ENCODE assay signal across 8 mouse cellular contexts in the genomic region with DNA sequence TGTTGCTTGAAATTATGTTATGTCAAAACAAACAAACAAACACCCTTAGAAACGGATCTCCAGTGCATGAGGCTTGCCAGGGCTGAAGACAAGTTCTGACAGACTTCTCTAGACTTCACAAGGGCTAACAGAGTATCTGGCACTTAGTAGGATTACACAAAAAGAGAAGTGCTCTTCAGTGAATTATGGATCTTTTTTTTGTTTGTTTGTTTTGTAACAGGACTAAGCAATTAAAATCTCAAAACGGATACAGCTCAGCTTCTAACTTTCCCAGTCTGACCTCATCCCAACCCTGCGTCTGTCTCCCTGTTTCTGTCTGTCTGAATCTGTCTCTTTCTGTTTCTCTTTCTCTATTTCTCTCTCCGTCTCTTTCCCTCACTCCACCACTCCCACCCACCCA. TPM values are rescaled to one million over a fixed set of nuclear protein-coding genes. Genes with fewer than 3 reads are reported as not detected.
DNase-seq lines count a peak whose midpoint lies in the region; ATAC-seq and TF ChIP-seq lines count a peak whose summit lies in the region.

No protein-coding gene starts in this region.

- H3K9me3 ChIP-seq in CH12.LX (replicated peaks; ENCODE audit: low read length): no peaks in the 10 kb centered on the region
- H3K9me3 ChIP-seq in heart, embryonic 12.5 days (replicated peaks): no peaks in the 10 kb centered on the region
- no peaks in the 10 kb centered on the region for H3K9me3 ChIP-seq in liver, embryonic 13.5 days (replicated peaks)

- no peak overlapping the region for H3K27ac ChIP-seq in CH12.LX (ENCODE audit: insufficient read depth, low read depth)
- no peak overlapping the region for H3K27ac ChIP-seq in heart, embryonic 12.5 days (ENCODE audit: poor library complexity, severe bottlenecking)
- H3K27ac ChIP-seq in liver, embryonic 13.5 days: no peak overlapping the region

- no peak for TF ChIP-seq CTCF in CH12.LX (conservative IDR thresholded peaks at IDR 0.05 in 1 of 2, IDR thresholded peaks at IDR 0.05 in 1 of 2; ENCODE audit: low read depth in 2 of 2, low read length in 2 of 2)

- peak overlapping the region; percentile 89 for H3K4me2 ChIP-seq in CH12.LX (ENCODE audit: insufficient read depth, low read depth, poor library complexity, severe bottlenecking)
- H3K4me2 ChIP-seq in heart, embryonic 12.5 days: peak overlapping the region; percentile 78
- H3K4me2 ChIP-seq in liver, embryonic 13.5 days: peak overlapping the region; percentile 77

- ATAC-seq in heart, embryonic 12.5 days (ENCODE audit: insufficient number of reproducible peaks, low FRiP score): no peak
- peak; percentile 32 for ATAC-seq in liver, embryonic 13.5 days (ENCODE audit: low read depth)

- 14% methylated on average over 4 of the region's 4 CpGs for WGBS in heart, embryonic 12.5 days
- 14% methylated on average over 4 of the region's 4 CpGs for WGBS in liver, embryonic 13.5 days (ENCODE audit: insufficient replicate concordance)

- H3K4me3 ChIP-seq in CH12.LX (replicated peaks in 1 of 3; ENCODE audit: low read depth in 2 of 3, low read length in 2 of 3, poor library complexity in 1 of 3): peak overlapping the region in 1 of 3 experiments; percentile 27
- H3K4me3 ChIP-seq in heart, embryonic 12.5 days: peak overlapping the region; percentile 67
- H3K4me3 ChIP-seq in liver, embryonic 13.5 days (replicated peaks): peak overlapping the region; percentile 78

- in situ Hi-C loops in CH12.LX (cut with MboI; ENCODE audit: low pct_ligation_motif_present, low pct_unique_long_range_greater_than_20kb, low sequenced_read_pairs): no loop called here

- intact Hi-C loops in heart, postnatal 25 days (cut with DNase I): no loop called here

- 0 out of 2 replicates have a peak, but pooled peaks cover 3% of the 10 kb centered on the region for H3K79me2 ChIP-seq in CH12.LX (replicated peaks; ENCODE audit: control insufficient read depth, extremely low read depth, insufficient read depth, poor library complexity, severe bottlenecking)

- dilution Hi-C loops in CH12.LX (cut with MboI; ENCODE audit: extremely low pct_ligation_motif_present, extremely low pct_unique_long_range_greater_than_20kb, low sequenced_read_pairs): no loop called here

- peak; percentile 74 for DNase-seq in heart, adult 11 months
- DNase-seq in heart, postnatal 25 days (ENCODE audit: low spot score): no peak
- no peak for DNase-seq in CH12.LX (ENCODE audit: extremely low read depth)
- no peak for DNase-seq in liver, embryonic 13.5 days
- DNase-seq in natural killer cell, adult 2 months (ENCODE audit: low spot score in 2 of 2): no peak
- no peak for DNase-seq in embryo, embryonic 9.5 days (ENCODE audit: extremely low spot score)
- no peak for DNase-seq in ovary, adult 18-20 months (ENCODE audit: low spot score)

- H3K36me3 ChIP-seq in CH12.LX (replicated peaks in 1 of 2; ENCODE audit: control insufficient read depth in 1 of 2, insufficient read depth in 1 of 2, low read length in 1 of 2): peaks cover 11 to 24% of the 10 kb centered on the region in 2 experiments
- peaks cover 6% of the 10 kb centered on the region for H3K36me3 ChIP-seq in heart, embryonic 12.5 days
- peaks cover 4% of the 10 kb centered on the region; the same call in 1 of the 2 replicates for H3K36me3 ChIP-seq in liver, embryonic 13.5 days

- TF ChIP-seq POLR2A in CH12.LX (IDR thresholded peaks at IDR 0.05; ENCODE audit: low read depth, low read length): no peak

- no peaks in the 10 kb centered on the region for H3K27me3 ChIP-seq in CH12.LX (replicated peaks)
- H3K27me3 ChIP-seq in heart, embryonic 12.5 days (replicated peaks): no peaks in the 10 kb centered on the region
- H3K27me3 ChIP-seq in liver, embryonic 13.5 days: no peaks in the 10 kb centered on the region

- no peak for TF ChIP-seq RAD21 in CH12.LX (IDR thresholded peaks at IDR 0.05; ENCODE audit: low read depth, low read length)

- H3K9ac ChIP-seq in CH12.LX (ENCODE audit: insufficient read depth, low read depth): peak overlapping the region; percentile 87
- H3K9ac ChIP-seq in heart, embryonic 12.5 days: peak overlapping the region; percentile 34; the same call in 1 of the 2 replicates
- peak overlapping the region; percentile 77; the same call in 1 of the 2 replicates for H3K9ac ChIP-seq in liver, embryonic 13.5 days

- peaks cover 2 to 17% of the 10 kb centered on the region in 2 experiments; a peak in 2 of 4 replicates for H3K4me1 ChIP-seq in CH12.LX (ENCODE audit: control insufficient read depth in 1 of 2, insufficient read depth in 2 of 2)
- peaks cover 5% of the 10 kb centered on the region for H3K4me1 ChIP-seq in heart, embryonic 12.5 days (replicated peaks)
- H3K4me1 ChIP-seq in liver, embryonic 13.5 days (replicated peaks): peaks cover 8% of the 10 kb centered on the region

- TF ChIP-seq EP300 in CH12.LX (IDR thresholded peaks at IDR 0.05; ENCODE audit: low read length): no peak

TF ChIP-seq in CH12.LX, 34 proteins besides CTCF, POLR2A, EP300 and RAD21:
- TF ChIP-seq ZKSCAN1 (IDR thresholded peaks at IDR 0.05; ENCODE audit: borderline replicate concordance, low read depth, low read length): peak; percentile 59; the same call in 1 of the 2 replicates
- no peak for TF ChIP-seq MAX (IDR thresholded peaks at IDR 0.05; ENCODE audit: low read length)

RNA-seq across cellular contexts. Expression of a gene that starts 0.4 kb away (rescaled TPM):
- total RNA-seq in heart, postnatal 25 days (2021): 10 to 100 TPM; 25.8 to 29.7 TPM
- total RNA-seq in CH12.LX (2012; rRNA removed) (59.3 and 65.4 TPM in 2 replicates), CH12.LX (2014; rRNA removed) (129 and 134 TPM in 2 replicates)
- polyA plus RNA-seq in CH12.LX (2012; ENCODE audit: insufficient read length, low read depth): 67.8 and 71.8 TPM in 2 replicates
- polyA plus RNA-seq in heart, embryonic 12.5 days (2016; fragmentation: Nextera tagmentation; extraction: Ambion mirVana): 35.7 and 46.5 TPM in 2 replicates
- 33.4 and 33.8 TPM in 2 replicates for polyA plus RNA-seq in liver, embryonic 13.5 days (2015; fragmentation: Nextera tagmentation; extraction: Ambion mirVana)

RNA-seq across cellular contexts. Expression of a gene that starts 53.7 kb away (rescaled TPM):
- total RNA-seq in heart, postnatal 25 days (2021): 1 to 10 TPM; 7.3 to 8.0 TPM
- 59.2 and 71.1 TPM in 2 replicates for total RNA-seq in CH12.LX (2012; rRNA removed)
- 222 and 243 TPM in 2 replicates for total RNA-seq in CH12.LX (2014; rRNA removed)
- 76.3 and 82.4 TPM in 2 replicates for polyA plus RNA-seq in CH12.LX (2012; ENCODE audit: insufficient read length, low read depth)
- polyA plus RNA-seq in heart, embryonic 12.5 days (2016; fragmentation: Nextera tagmentation; extraction: Ambion mirVana): 39.0 and 42.4 TPM in 2 replicates
- 51.5 and 62.0 TPM in 2 replicates for polyA plus RNA-seq in liver, embryonic 13.5 days (2015; fragmentation: Nextera tagmentation; extraction: Ambion mirVana)

RNA-seq across cellular contexts. Expression of a gene that starts 53.8 kb away (rescaled TPM):
- under 1 TPM; 0.16 to 0.45 TPM for total RNA-seq in heart, postnatal 25 days (2021)
- total RNA-seq in CH12.LX (2012; rRNA removed): 19.8 and 23.2 TPM in 2 replicates
- total RNA-seq in CH12.LX (2014; rRNA removed): 35.0 and 44.6 TPM in 2 replicates
- polyA plus RNA-seq in CH12.LX (2012; ENCODE audit: insufficient read length, low read depth): 16.9 and 19.5 TPM in 2 replicates
- 12.6 and 14.1 TPM in 2 replicates for polyA plus RNA-seq in heart, embryonic 12.5 days (2016; fragmentation: Nextera tagmentation; extraction: Ambion mirVana)
- 13.4 and 19.5 TPM in 2 replicates for polyA plus RNA-seq in liver, embryonic 13.5 days (2015; fragmentation: Nextera tagmentation; extraction: Ambion mirVana)

Comparison
In these comparisons a context has a peak if more than half of its experiments do, and no peak if none do; other contexts are left out.
1. H3K9ac ChIP-seq: peak in every context shown above with its lines; median percentile 87 in CH12.LX; 77 in liver, embryonic 13.5 days; 34 in heart, embryonic 12.5 days.